Mouse (Mus musculus): ENCODE measurements around the gene Zbtb9. TPM values are rescaled to one million over a fixed set of nuclear protein-coding genes. Genes with fewer than 3 reads are reported as not detected.
A peak's percentile ranks its signal among the peaks of the same experiment; 100 is the strongest.

Zbtb9 gene
- polyA plus RNA-seq, 1 experiment from 2014 or later, result 14.1 TPM

GRCm38 (mm10) chr17:27025326-27025902 is 52.4 kb downstream of the Zbtb9 start:
- Histone ChIP-seq H3K36me3 (ENCODE audit: control insufficient read depth, insufficient read depth, low read length) (peaks cover 8% of the 10 kb centered on the region), H3K27ac (ENCODE audit: low read length) (no peak overlapping the region; the same call in 1 of the 2 replicates)

DNA sequence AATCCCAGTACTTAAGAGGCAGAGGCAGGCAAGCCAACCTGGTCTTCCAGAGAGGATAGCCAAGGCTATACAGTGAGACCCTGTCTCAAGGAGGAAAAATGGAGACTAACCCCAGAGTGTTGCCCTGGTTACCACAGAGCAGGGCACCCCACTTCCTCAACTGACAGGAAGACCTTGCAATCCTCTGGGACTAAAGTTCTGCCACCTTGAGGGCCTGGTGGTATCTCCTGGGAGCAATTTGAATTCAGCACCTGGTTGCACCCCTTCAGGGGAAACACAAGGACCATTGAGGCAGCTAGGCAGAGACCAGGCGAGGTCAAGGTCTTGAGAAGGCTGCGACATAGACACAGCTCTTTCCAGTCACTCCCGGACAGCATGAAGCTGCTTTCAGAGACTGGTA is 53.0 kb downstream of the Zbtb9 start:
- Histone ChIP-seq H3K9ac (ENCODE audit: low read length) (no peak overlapping the region), H3K27ac (ENCODE audit: low read length) (no peak overlapping the region), H3K4me2 (ENCODE audit: low read depth, low read length) (no peak overlapping the region), H3K4me1 (ENCODE audit: control insufficient read depth, insufficient read depth, low read length) (peaks cover 11% of the 10 kb centered on the region), H3K9me3 (replicated peaks; ENCODE audit: control insufficient read depth, low read length) (no peaks in the 10 kb centered on the region), H3K27me3 (ENCODE audit: control insufficient read depth, insufficient read depth, low read length) (no peaks in the 10 kb centered on the region), H3K36me3 (ENCODE audit: control insufficient read depth, insufficient read depth, low read length) (peaks cover 8% of the 10 kb centered on the region), H3K4me3 (replicated peaks; ENCODE audit: low read length) (no peak overlapping the region)
- 90% methylated on average over 3 of the region's 3 CpGs for WGBS
- no peak for ATAC-seq (ENCODE audit: insufficient read depth, low FRiP score)

More at GRCm38 (mm10) chr17:27025326-27025902, 52.4 kb downstream of the Zbtb9 start:
- Histone ChIP-seq H3K4me2 (ENCODE audit: low read depth, low read length) (no peak overlapping the region), H3K9ac (ENCODE audit: low read length) (no peak overlapping the region), H3K4me1 (ENCODE audit: control insufficient read depth, insufficient read depth, low read length) (peaks cover 11% of the 10 kb centered on the region), H3K9me3 (replicated peaks; ENCODE audit: control insufficient read depth, low read length) (no peaks in the 10 kb centered on the region), H3K4me3 (replicated peaks; ENCODE audit: low read length) (no peak overlapping the region), H3K27me3 (ENCODE audit: control insufficient read depth, insufficient read depth, low read length) (no peaks in the 10 kb centered on the region)
- 89% methylated on average over 17 of the region's 17 CpGs for WGBS
- no peak for ATAC-seq (ENCODE audit: insufficient read depth, low FRiP score)

GRCm38 (mm10) chr17:27027460-27028283 is 54.7 kb downstream of the Zbtb9 start:
- Histone ChIP-seq H3K9me3 (replicated peaks; ENCODE audit: control insufficient read depth, low read length) (no peaks in the 10 kb centered on the region), H3K27ac (ENCODE audit: low read length) (peak overlapping the region; percentile 82), H3K4me1 (ENCODE audit: control insufficient read depth, insufficient read depth, low read length) (peaks cover 11% of the 10 kb centered on the region), H3K9ac (ENCODE audit: low read length) (peak overlapping the region; percentile 99), H3K36me3 (ENCODE audit: control insufficient read depth, insufficient read depth, low read length) (peaks cover under 1% of the 10 kb centered on the region), H3K27me3 (ENCODE audit: control insufficient read depth, insufficient read depth, low read length) (no peaks in the 10 kb centered on the region), H3K4me2 (ENCODE audit: low read depth, low read length) (peak overlapping the region; percentile 82), H3K4me3 (replicated peaks; ENCODE audit: low read length) (peak overlapping the region; percentile 88)
- 17% methylated on average over 12 of the region's 12 CpGs for WGBS
- peak; percentile 35; the same call in 1 of the 2 replicates for ATAC-seq (ENCODE audit: insufficient read depth, low FRiP score)

DNA sequence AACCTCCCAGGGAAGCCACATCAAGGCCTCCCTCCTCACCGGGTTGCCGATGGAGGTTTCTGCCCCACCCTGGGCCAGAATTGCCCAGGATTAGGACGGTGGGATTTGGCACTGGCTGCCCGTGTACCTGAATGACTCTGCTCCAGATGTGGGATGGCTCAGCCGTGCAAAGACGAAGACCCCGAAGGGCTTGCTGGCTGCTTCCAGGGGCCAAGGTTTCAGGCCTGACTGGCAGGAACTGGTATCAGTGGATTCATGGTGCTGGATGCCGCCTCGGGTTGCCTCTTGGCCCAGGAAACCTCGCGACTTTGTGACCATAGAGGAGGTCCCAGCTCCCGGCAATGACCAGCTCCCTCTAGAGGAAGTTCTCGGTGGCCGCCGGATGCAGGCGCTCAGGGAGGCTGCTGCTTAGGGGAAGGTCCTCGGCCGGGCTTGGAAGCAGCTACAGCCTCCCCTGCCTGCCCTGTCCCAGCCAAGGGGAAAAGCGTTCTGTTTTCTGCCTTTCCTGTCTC is 55.4 kb downstream of the Zbtb9 start:
- H3K9ac ChIP-seq (ENCODE audit: low read length), result peak overlapping the region; percentile 99
- 0% methylated on average over 19 of the region's 19 CpGs for WGBS
- ATAC-seq (ENCODE audit: insufficient read depth, low FRiP score), result peak; percentile 80
- H3K27ac ChIP-seq (ENCODE audit: low read length), result peak overlapping the region; percentile 82
- H3K36me3 ChIP-seq (ENCODE audit: control insufficient read depth, insufficient read depth, low read length), result no peaks in the 10 kb centered on the region; the same call in 1 of the 2 replicates
- peak overlapping the region; percentile 88 for H3K4me3 ChIP-seq (replicated peaks; ENCODE audit: low read length)
- peak overlapping the region; percentile 82 for H3K4me2 ChIP-seq (ENCODE audit: low read depth, low read length)
- H3K9me3 ChIP-seq (replicated peaks; ENCODE audit: control insufficient read depth, low read length), result no peaks in the 10 kb centered on the region
- peaks cover 15% of the 10 kb centered on the region for H3K4me1 ChIP-seq (ENCODE audit: control insufficient read depth, insufficient read depth, low read length)
- H3K27me3 ChIP-seq (ENCODE audit: control insufficient read depth, insufficient read depth, low read length), result no peaks in the 10 kb centered on the region

- ATAC-seq (ENCODE audit: insufficient read depth, low FRiP score), result no peak
- Histone ChIP-seq H3K9me3 (replicated peaks; ENCODE audit: control insufficient read depth, low read length) (no peaks in the 10 kb centered on the region), H3K36me3 (ENCODE audit: control insufficient read depth, insufficient read depth, low read length) (no peaks in the 10 kb centered on the region; the same call in 1 of the 2 replicates), H3K4me2 (ENCODE audit: low read depth, low read length) (peak within 1 kb of the TSS; percentile 82), H3K4me3 (replicated peaks; ENCODE audit: low read length) (peak within 1 kb of the TSS; percentile 88), H3K27ac (ENCODE audit: low read length) (peak within 1 kb of the TSS; percentile 82), H3K9ac (ENCODE audit: low read length) (peak within 1 kb of the TSS; percentile 99), H3K27me3 (ENCODE audit: control insufficient read depth, insufficient read depth, low read length) (no peaks in the 10 kb centered on the region), H3K4me1 (ENCODE audit: control insufficient read depth, insufficient read depth, low read length) (peaks cover 15% of the 10 kb centered on the region)
- WGBS, result 63% methylated on average over 2 of the region's 4 CpGs
These were observed 55.9 kb downstream of the Zbtb9 start, which contains the start of gene Bak1 for GRCm38 (mm10) chr17:27028909-27029308. Gene Bak1, minus strand, starts transcription at chr17:27029009.

GRCm38 (mm10) chr17:27029431-27029830 is 56.5 kb downstream of the Zbtb9 start:
- no peaks in the 10 kb centered on the region for H3K27me3 ChIP-seq (ENCODE audit: control insufficient read depth, insufficient read depth, low read length)
- no peaks in the 10 kb centered on the region for H3K9me3 ChIP-seq (replicated peaks; ENCODE audit: control insufficient read depth, low read length)
- H3K4me3 ChIP-seq (replicated peaks; ENCODE audit: low read length), result no peak overlapping the region
- H3K27ac ChIP-seq (ENCODE audit: low read length), result no peak overlapping the region
- no peak for ATAC-seq (ENCODE audit: insufficient read depth, low FRiP score)
- H3K9ac ChIP-seq (ENCODE audit: low read length), result no peak overlapping the region
- peaks cover 15% of the 10 kb centered on the region for H3K4me1 ChIP-seq (ENCODE audit: control insufficient read depth, insufficient read depth, low read length)
- H3K36me3 ChIP-seq (ENCODE audit: control insufficient read depth, insufficient read depth, low read length), result no peaks in the 10 kb centered on the region; the same call in 1 of the 2 replicates
- no peak overlapping the region for H3K4me2 ChIP-seq (ENCODE audit: low read depth, low read length)
- 87% methylated on average over 14 of the region's 14 CpGs for whole genome bisulfite sequencing

- Histone ChIP-seq H3K36me3 (ENCODE audit: control insufficient read depth, insufficient read depth, low read length) (no peaks in the 10 kb centered on the region), H3K9me3 (replicated peaks; ENCODE audit: control insufficient read depth, low read length) (no peaks in the 10 kb centered on the region), H3K4me3 (replicated peaks; ENCODE audit: low read length) (no peak overlapping the region), H3K9ac (ENCODE audit: low read length) (no peak overlapping the region), H3K4me1 (ENCODE audit: control insufficient read depth, insufficient read depth, low read length) (peaks cover 15% of the 10 kb centered on the region), H3K27me3 (ENCODE audit: control insufficient read depth, insufficient read depth, low read length) (no peaks in the 10 kb centered on the region), H3K27ac (ENCODE audit: low read length) (no peak overlapping the region), H3K4me2 (ENCODE audit: low read depth, low read length) (no peak overlapping the region)
- ATAC-seq (ENCODE audit: insufficient read depth, low FRiP score), result no peak
- WGBS, result 98% methylated on average over 4 of the region's 4 CpGs
These were observed 57.9 kb downstream of the Zbtb9 start for GRCm38 (mm10) chr17:27030896-27031295.

DNA sequence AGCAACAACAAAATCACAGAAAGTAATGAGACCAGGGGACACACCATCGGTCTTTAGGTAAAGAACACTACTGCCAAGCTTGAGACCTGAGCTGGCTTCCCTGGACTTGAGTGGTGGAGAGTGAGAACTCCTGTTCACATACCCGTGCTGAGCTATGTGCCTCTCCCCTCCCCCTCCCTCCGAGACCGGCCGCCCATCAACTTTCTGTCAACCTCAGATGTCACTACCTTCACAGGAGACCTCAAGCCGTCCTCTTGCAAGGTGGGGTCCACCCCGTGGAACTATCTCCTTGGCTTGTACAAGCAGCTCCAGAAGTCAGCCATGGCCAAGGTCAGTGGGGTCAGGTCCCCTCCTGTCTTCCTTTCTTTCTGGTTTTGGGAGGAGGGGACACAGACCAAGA is 59.4 kb downstream of the Zbtb9 start:
- H3K4me2 ChIP-seq (ENCODE audit: low read depth, low read length), result no peak overlapping the region; the same call in 1 of the 2 replicates
- 50% methylated on average over 7 of the region's 7 CpGs for WGBS

DNA sequence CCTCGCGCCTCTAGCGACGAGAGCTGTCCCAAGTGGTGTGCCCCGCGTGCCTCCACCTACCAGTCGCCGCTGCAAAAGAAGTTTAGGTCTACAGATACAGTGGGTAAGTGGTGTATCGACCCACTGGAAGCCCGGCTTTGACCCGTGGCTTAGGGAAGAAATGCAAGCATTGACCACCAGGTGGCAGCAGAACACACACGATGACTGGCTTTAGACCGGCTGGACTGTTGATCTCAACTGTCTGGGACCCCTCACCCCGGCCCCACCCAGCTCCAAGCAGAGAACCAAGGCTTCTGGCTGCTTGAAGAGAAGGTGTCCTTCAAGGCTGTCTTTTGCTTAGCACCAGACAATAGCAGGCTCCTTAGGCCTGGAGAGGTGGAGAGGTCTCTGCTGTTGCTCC is 59.9 kb downstream of the Zbtb9 start:
- Histone ChIP-seq H3K27me3 (ENCODE audit: control insufficient read depth, insufficient read depth, low read length) (no peaks in the 10 kb centered on the region), H3K4me3 (replicated peaks; ENCODE audit: low read length) (no peak overlapping the region), H3K4me1 (ENCODE audit: control insufficient read depth, insufficient read depth, low read length) (peaks cover 8% of the 10 kb centered on the region; the same call in 1 of the 2 replicates), H3K27ac (ENCODE audit: low read length) (no peak overlapping the region), H3K9me3 (replicated peaks; ENCODE audit: control insufficient read depth, low read length) (no peaks in the 10 kb centered on the region), H3K9ac (ENCODE audit: low read length) (no peak overlapping the region), H3K4me2 (ENCODE audit: low read depth, low read length) (peak overlapping the region; percentile 7; the same call in 1 of the 2 replicates), H3K36me3 (ENCODE audit: control insufficient read depth, insufficient read depth, low read length) (no peaks in the 10 kb centered on the region)
- peak; percentile 49; the same call in 1 of the 2 replicates for ATAC-seq (ENCODE audit: insufficient read depth, low FRiP score)
- under 1% methylated on average over 14 of the region's 14 CpGs for WGBS

More for the DNA sequence above, 59.4 kb downstream of the Zbtb9 start:
- H3K4me3 ChIP-seq (replicated peaks; ENCODE audit: low read length), result no peak overlapping the region
- no peaks in the 10 kb centered on the region for H3K36me3 ChIP-seq (ENCODE audit: control insufficient read depth, insufficient read depth, low read length)
- H3K9me3 ChIP-seq (replicated peaks; ENCODE audit: control insufficient read depth, low read length), result no peaks in the 10 kb centered on the region
- no peak for ATAC-seq (ENCODE audit: insufficient read depth, low FRiP score)
- no peak overlapping the region for H3K9ac ChIP-seq (ENCODE audit: low read length)
- H3K27me3 ChIP-seq (ENCODE audit: control insufficient read depth, insufficient read depth, low read length), result no peaks in the 10 kb centered on the region
- no peak overlapping the region for H3K27ac ChIP-seq (ENCODE audit: low read length)
- H3K4me1 ChIP-seq (ENCODE audit: control insufficient read depth, insufficient read depth, low read length), result peaks cover 11% of the 10 kb centered on the region

Measured in stomach, embryonic 16.5 days (tissue).